Mouse (Mus musculus): ENCODE data around the gene Fnip2. TPM values are rescaled to one million over a fixed set of nuclear protein-coding genes. Genes with fewer than 3 reads are reported as not detected.

Gene Fnip2
- polyA plus RNA-seq, 1 experiment from 2014 or later: 4.7 TPM

- H3K4me3 ChIP-seq: no peak overlapping the region
- 85% methylated on average over 10 of the region's 10 CpGs for WGBS
- H3K36me3 ChIP-seq: no peaks in the 10 kb centered on the region
- no peak overlapping the region for H3K27ac ChIP-seq
- no peaks in the 10 kb centered on the region for H3K9me3 ChIP-seq
- H3K4me2 ChIP-seq: no peak overlapping the region
- ATAC-seq (ENCODE audit: insufficient number of reproducible peaks, insufficient read depth, low FRiP score, low TSS enrichment, low read depth): no peak
- no peaks in the 10 kb centered on the region for H3K27me3 ChIP-seq
- no peak overlapping the region for H3K9ac ChIP-seq
- H3K4me1 ChIP-seq: peaks cover 8% of the 10 kb centered on the region
These were observed 5.5 kb downstream of the Fnip2 start for GRCm38 (mm10) chr3:79561784-79562715.

- no peaks in the 10 kb centered on the region for H3K9me3 ChIP-seq
- no peaks in the 10 kb centered on the region for H3K27me3 ChIP-seq
- no peak overlapping the region for H3K4me3 ChIP-seq
- no peaks in the 10 kb centered on the region for H3K36me3 ChIP-seq
- no peak overlapping the region for H3K4me2 ChIP-seq
- ATAC-seq (ENCODE audit: insufficient number of reproducible peaks, insufficient read depth, low FRiP score, low TSS enrichment, low read depth): no peak
- no peak overlapping the region for H3K27ac ChIP-seq
- 96% methylated on average over 6 of the region's 6 CpGs for WGBS
- H3K4me1 ChIP-seq: no peaks in the 10 kb centered on the region
- H3K9ac ChIP-seq: no peak overlapping the region
These were observed 7.0 kb downstream of the Fnip2 start for GRCm38 (mm10) chr3:79560555-79560954.

GRCm38 (mm10) chr3:79559773-79560045 is 7.9 kb downstream of the Fnip2 start:
- 85% methylated on average over 5 of the region's 5 CpGs for WGBS

GRCm38 (mm10) chr3:79559021-79559772 is 8.4 kb downstream of the Fnip2 start:
- H3K9me3 ChIP-seq: no peaks in the 10 kb centered on the region
- no peaks in the 10 kb centered on the region for H3K27me3 ChIP-seq
- no peak overlapping the region for H3K9ac ChIP-seq
- no peak overlapping the region for H3K4me3 ChIP-seq
- H3K36me3 ChIP-seq: no peaks in the 10 kb centered on the region
- no peaks in the 10 kb centered on the region for H3K4me1 ChIP-seq
- no peak overlapping the region for H3K27ac ChIP-seq
- ATAC-seq (ENCODE audit: insufficient number of reproducible peaks, insufficient read depth, low FRiP score, low TSS enrichment, low read depth): no peak
- 69% methylated on average over 9 of the region's 9 CpGs for WGBS
- no peak overlapping the region for H3K4me2 ChIP-seq

More at GRCm38 (mm10) chr3:79559773-79560045, 7.9 kb downstream of the Fnip2 start:
- Histone ChIP-seq H3K27ac (no peak overlapping the region), H3K9me3 (no peaks in the 10 kb centered on the region), H3K27me3 (no peaks in the 10 kb centered on the region), H3K4me1 (no peaks in the 10 kb centered on the region), H3K9ac (no peak overlapping the region), H3K4me2 (no peak overlapping the region), H3K4me3 (no peak overlapping the region), H3K36me3 (no peaks in the 10 kb centered on the region)
- ATAC-seq (ENCODE audit: insufficient number of reproducible peaks, insufficient read depth, low FRiP score, low TSS enrichment, low read depth): no peak

- Histone ChIP-seq H3K27me3 (no peaks in the 10 kb centered on the region), H3K9me3 (no peaks in the 10 kb centered on the region), H3K4me2 (no peak overlapping the region), H3K27ac (no peak overlapping the region), H3K36me3 (no peaks in the 10 kb centered on the region), H3K4me3 (no peak overlapping the region), H3K9ac (no peak overlapping the region), H3K4me1 (no peaks in the 10 kb centered on the region)
- WGBS: 91% methylated on average over 6 of the region's 6 CpGs
- ATAC-seq (ENCODE audit: insufficient number of reproducible peaks, insufficient read depth, low FRiP score, low TSS enrichment, low read depth): no peak
These were observed 12.5 kb downstream of the Fnip2 start for GRCm38 (mm10) chr3:79555061-79555460.

- no peaks in the 10 kb centered on the region for H3K9me3 ChIP-seq
- H3K4me3 ChIP-seq: no peak overlapping the region
- no peaks in the 10 kb centered on the region for H3K36me3 ChIP-seq
- no peak for ATAC-seq (ENCODE audit: insufficient number of reproducible peaks, insufficient read depth, low FRiP score, low TSS enrichment, low read depth)
- 90% methylated on average over 3 of the region's 3 CpGs for WGBS
- H3K27ac ChIP-seq: no peak overlapping the region
- no peaks in the 10 kb centered on the region for H3K27me3 ChIP-seq
- no peaks in the 10 kb centered on the region for H3K4me1 ChIP-seq
- no peak overlapping the region for H3K9ac ChIP-seq
- H3K4me2 ChIP-seq: no peak overlapping the region
These were observed 13.8 kb downstream of the Fnip2 start for GRCm38 (mm10) chr3:79553779-79554178.

- Histone ChIP-seq H3K9me3 (no peaks in the 10 kb centered on the region), H3K36me3 (no peaks in the 10 kb centered on the region), H3K4me1 (no peaks in the 10 kb centered on the region), H3K4me3 (no peak overlapping the region), H3K4me2 (no peak overlapping the region), H3K27me3 (no peaks in the 10 kb centered on the region), H3K27ac (no peak overlapping the region), H3K9ac (no peak overlapping the region)
- ATAC-seq (ENCODE audit: insufficient number of reproducible peaks, insufficient read depth, low FRiP score, low TSS enrichment, low read depth): no peak
- 81% methylated on average over 10 of the region's 10 CpGs for WGBS
These were observed 15.6 kb downstream of the Fnip2 start for GRCm38 (mm10) chr3:79551826-79552552.

GRCm38 (mm10) chr3:79549751-79550393 is 17.7 kb downstream of the Fnip2 start:
- Histone ChIP-seq H3K4me3 (no peak overlapping the region), H3K27ac (no peak overlapping the region), H3K9me3 (no peaks in the 10 kb centered on the region), H3K36me3 (no peaks in the 10 kb centered on the region), H3K4me1 (no peaks in the 10 kb centered on the region), H3K4me2 (no peak overlapping the region), H3K27me3 (no peaks in the 10 kb centered on the region), H3K9ac (no peak overlapping the region)
- no peak for ATAC-seq (ENCODE audit: insufficient number of reproducible peaks, insufficient read depth, low FRiP score, low TSS enrichment, low read depth)
- WGBS: 92% methylated on average over 8 of the region's 8 CpGs

- Histone ChIP-seq H3K27me3 (no peaks in the 10 kb centered on the region), H3K4me2 (no peak overlapping the region), H3K27ac (no peak overlapping the region), H3K9me3 (no peaks in the 10 kb centered on the region), H3K4me1 (no peaks in the 10 kb centered on the region), H3K36me3 (no peaks in the 10 kb centered on the region), H3K4me3 (no peak overlapping the region), H3K9ac (no peak overlapping the region)
- 81% methylated on average over 17 of the region's 17 CpGs for WGBS
- no peak for ATAC-seq (ENCODE audit: insufficient number of reproducible peaks, insufficient read depth, low FRiP score, low TSS enrichment, low read depth)
These were observed 18.7 kb downstream of the Fnip2 start for GRCm38 (mm10) chr3:79548681-79549437.

- Histone ChIP-seq H3K9me3 (no peaks in the 10 kb centered on the region), H3K27ac (no peak overlapping the region), H3K4me1 (0 out of 2 replicates have a peak, but pooled peaks cover 4% of the 10 kb centered on the region), H3K4me3 (no peak overlapping the region), H3K27me3 (no peaks in the 10 kb centered on the region), H3K4me2 (no peak overlapping the region), H3K36me3 (no peaks in the 10 kb centered on the region), H3K9ac (no peak overlapping the region)
- no peak for ATAC-seq (ENCODE audit: insufficient number of reproducible peaks, insufficient read depth, low FRiP score, low TSS enrichment, low read depth)
- 35% methylated on average over 6 of the region's 6 CpGs for WGBS
These were observed 25.0 kb downstream of the Fnip2 start for GRCm38 (mm10) chr3:79542585-79542984.

GRCm38 (mm10) chr3:79539656-79540055 is 27.9 kb downstream of the Fnip2 start:
- Histone ChIP-seq H3K9ac (no peak overlapping the region), H3K27ac (no peak overlapping the region), H3K27me3 (no peaks in the 10 kb centered on the region), H3K9me3 (no peaks in the 10 kb centered on the region), H3K36me3 (no peaks in the 10 kb centered on the region), H3K4me1 (0 out of 2 replicates have a peak, but pooled peaks cover 4% of the 10 kb centered on the region), H3K4me2 (no peak overlapping the region), H3K4me3 (no peak overlapping the region)
- no peak for ATAC-seq (ENCODE audit: insufficient number of reproducible peaks, insufficient read depth, low FRiP score, low TSS enrichment, low read depth)

Data from embryonic facial prominence, embryonic 13.5 days (tissue).